Mouse (Mus musculus) layer of hippocampus, adult 9-11 months (tissue): ENCODE measurements at regions not wholly inside any gene's neighbourhood (a gene's known extent, or its start where the extent isn't known, plus 50 kb on each side); places are given as distances from the start of the nearest gene placed in this dataset.
"Not testable (repeated sequence)": the region's sequence is repeated elsewhere in the genome, so short reads cannot be mapped to it uniquely, and the experiment has no call there.

Experiments used
- DNase-seq: peaks from one replicate; pipeline ENCODE4 v3.0.0; 2022

DNA sequence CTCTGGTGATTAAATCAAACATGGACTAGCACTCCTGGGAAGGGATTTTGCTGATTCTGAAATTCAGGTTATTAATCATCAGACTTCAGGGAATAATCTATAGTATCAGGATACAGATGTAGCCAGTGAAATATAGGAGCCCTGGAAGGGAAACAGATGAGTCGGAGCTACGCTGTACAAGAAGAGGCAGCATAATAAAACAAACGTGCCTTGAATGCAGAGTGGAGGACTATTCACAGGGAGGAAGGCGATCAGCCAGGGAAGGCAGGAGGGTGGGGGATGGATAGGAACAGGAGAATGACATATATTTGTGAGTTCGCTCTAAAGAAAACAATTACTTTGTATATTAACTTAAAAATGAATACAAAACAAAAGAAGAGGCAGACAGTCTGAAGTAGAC, 286.6 kb upstream of the Got2 start:
- no peak for DNase-seq

DNA sequence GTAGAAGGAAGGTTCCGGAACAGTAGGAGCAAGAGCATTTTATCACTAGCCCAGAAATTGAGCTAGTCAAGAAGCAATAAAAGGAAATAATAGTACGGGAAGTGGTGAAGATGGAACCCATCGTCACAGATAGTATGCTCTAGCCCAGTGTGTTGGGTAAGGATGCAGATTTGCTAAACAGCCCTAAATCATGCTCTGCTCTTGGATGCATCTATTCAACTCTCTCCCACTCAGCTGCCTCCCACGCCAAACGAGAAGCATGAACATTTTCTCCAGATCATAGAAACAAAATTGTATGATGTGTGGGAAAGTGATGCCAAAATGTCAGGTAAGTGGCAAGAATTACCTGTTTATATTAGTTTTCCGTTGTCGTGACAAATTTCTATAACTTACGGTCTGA, 276.6 kb upstream of the Got2 start:
- DNase-seq = no peak

DNA sequence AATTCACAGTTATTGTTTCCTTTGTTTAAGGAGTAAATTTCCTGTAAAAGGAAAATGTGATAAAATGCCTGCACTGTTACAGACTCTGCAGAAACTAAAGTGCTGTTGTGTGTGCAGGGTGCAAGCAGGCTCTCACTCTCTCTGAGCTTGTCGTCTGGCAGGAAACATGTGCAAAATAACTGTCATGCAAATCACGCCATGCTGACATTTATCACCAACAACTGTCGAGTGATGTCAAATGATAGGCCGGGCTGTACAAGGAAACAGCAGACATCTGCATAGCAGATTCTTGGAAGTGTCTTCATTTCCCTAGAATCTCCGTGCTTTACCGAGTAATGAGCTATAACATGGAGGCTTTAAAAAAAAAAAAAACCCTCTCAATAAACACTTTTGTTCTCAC, 271.6 kb upstream of the Got2 start:
- peak; percentile 10 for DNase-seq

DNA sequence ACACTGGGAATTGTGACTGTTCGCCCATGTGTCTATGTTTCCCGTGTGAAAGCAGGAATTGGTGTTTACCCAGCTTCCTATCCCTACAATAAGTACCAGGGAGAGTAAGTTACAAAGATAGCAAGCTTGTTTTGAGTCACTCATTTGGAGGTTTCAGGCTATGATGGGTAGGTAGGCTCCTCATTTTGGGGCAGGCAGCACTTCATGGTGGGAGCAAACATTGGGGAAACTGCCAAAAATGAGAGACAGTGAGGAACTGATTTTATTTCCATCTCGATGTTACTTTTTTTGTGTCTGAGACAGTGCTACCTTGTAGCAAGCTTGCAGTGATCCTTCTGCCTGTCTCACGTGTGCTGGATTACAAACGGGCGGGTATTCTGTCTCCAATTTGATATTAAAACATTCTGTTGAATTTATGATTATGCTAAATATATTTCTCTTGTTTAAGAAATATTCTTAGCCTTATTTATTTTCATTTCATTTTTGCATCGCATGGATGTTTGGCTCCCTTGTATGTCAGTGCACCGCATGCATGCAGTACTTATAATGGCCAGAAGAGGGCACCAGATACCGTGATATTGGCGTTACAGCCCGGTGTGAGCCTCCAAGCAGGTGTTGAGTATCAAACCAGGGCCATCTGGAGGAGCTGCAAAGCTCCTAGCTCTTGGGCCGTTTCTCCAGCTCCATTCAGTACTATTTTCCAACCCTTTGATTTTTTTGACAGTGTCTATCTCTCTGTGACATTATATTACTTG, 264.3 kb upstream of the Got2 start:
- peak; percentile 16 for DNase-seq

DNA sequence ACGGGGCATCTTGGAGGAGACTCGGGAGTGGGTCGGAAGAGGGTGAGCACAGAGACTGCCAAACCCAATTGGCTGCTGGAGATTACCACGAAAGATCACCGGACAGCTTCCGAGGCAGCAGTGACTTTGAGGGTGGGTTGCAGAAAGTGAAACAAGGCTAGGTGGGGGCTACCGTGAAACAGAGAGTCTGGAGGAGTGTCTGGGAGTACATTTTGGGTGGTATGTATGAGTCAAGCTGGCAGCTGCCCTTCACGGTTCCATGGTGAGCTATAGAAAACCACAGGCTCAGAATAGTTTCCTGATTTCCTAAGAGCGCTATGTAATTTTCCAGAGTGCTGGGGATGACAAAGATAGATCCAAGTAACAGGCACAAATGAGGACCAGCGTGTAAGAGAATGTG, 263.7 kb upstream of the Got2 start:
- DNase-seq = peak; percentile 6

DNA sequence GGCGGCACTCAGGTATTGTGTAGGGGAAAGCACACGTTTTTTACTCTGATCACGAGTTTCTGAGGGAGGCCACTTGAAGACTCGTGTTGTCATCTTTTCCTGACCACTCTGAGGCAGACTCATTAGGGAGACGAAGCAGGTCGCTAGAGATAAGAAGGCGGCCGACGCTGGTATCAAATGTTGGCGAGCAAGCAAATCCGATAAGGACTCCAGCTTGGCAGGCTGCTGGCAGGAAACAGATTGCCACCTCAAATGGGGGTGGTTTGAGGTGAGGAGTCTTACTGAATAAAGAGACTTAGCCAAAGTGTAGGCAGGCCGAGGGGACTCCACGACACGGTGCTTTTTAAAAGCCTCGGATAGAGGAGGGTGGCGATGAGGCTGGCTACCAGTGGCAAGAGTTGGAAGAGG, 262.7 kb upstream of the Got2 start:
- DNase-seq = peak; percentile 11

DNA sequence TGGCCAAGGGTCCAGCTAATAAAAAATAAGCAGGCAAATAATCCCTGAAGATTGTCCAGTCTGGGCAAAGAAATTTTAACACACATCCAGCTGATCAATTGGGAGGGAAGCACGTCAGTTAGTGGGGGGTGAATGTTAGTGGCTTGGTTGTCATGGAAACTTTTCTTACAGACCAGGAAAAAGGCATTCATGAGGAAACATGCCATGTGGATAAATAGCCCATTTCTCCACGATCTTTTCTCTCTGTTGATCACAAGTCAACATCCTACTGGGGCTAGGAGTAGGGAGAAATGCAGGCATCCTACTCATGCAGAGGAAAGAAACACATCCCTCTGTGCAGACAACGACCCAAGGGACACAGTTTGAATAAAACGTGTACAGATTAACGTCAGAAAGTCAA, 243.8 kb upstream of the Got2 start:
- no peak for DNase-seq

DNA sequence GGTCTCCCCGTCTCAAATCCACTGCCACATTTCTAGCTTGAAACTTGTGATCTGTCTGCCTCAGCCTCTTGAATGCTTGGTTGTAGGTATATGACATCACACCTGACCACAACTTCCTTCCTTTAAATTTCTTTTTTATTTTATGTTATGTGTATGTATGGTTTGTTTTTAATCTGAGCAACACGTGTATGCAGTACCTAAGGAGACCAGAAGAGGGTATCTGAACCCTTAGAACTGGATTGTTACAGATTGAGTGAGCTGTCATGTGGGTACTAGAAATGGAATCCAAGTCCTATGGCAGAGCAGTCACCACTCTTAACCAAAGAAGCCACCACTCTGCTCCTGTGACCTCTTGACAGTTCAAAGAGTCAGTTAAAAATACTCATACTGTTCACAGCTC, 240.0 kb upstream of the Got2 start:
- DNase-seq = no peak

DNA sequence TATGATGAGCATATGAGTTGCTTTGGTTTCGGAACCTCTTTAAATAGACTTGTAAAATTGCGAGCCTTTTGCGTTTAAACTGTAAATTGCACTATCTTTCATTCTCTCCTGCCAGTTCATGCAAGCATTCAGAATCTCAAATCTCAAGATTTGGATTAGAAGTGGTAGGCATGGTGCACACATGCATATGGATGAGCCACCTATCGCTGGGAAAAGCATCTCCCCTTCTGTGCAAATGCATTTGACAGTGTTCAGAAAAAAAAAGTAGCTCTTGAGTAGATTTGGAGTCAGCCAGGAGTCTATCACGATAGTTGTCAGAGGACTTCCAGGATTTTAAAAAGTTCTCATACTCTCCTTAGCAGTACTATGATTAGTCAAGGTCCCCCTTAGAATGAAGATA, 212.5 kb upstream of the Got2 start:
- DNase-seq = no peak

DNA sequence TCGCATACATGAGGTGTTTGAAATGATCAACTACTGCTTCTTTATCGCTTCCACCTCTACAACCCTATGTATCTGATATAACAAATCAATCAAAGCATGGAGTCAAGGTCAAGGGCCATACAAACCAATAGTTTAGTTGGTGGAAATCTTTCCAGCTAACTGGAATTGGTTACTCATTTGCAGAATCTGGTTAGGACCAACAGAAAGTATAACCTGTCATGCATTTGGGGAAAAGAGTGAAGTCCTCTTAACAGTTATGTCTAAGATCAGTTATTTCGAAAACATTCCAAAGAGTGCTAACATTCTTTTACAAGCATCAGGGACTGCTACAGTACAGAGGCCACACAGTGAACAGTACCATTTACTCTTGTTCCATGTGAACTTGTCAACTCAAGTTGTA, 204.6 kb upstream of the Got2 start:
- DNase-seq = no peak

DNA sequence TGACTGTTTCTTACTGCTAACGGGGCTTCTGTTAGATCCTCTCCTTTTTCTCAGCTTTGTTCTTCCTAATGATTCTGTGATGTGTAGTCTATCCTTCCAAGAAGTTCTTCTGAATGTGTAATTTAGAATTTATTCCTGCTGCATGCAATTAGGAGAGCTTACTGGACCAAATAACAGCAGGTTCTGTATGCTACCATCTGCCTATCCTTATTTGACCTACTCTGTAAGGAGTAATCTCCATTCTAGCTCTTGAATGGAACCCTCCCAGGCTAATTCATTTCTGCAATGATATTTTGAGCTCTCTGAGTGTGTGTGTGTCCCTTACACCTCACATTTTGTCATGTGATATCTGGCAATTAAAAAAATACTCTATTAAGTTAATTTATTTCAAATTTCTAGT, 201.9 kb upstream of the Got2 start:
- DNase-seq = no peak

DNA sequence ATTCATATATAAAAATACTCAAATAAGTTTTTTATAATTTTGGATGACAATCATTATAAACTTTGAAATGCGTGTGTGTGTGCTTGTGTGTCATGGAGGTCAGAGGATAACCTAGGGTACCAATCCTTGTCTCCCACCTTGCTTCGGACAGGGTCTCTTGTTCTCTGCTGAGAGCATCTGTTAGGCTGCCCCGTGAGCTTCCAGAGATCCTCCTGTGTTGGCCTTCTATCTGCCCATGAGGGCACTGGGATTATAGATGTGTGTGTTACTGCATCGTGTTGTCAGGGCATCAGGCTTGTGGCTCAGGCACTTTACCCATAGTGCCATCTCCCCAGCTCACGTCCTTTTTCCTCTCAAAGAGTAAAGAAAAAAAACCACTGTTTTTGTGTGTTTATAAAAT, 180.0 kb upstream of the Got2 start:
- DNase-seq = no peak

DNA sequence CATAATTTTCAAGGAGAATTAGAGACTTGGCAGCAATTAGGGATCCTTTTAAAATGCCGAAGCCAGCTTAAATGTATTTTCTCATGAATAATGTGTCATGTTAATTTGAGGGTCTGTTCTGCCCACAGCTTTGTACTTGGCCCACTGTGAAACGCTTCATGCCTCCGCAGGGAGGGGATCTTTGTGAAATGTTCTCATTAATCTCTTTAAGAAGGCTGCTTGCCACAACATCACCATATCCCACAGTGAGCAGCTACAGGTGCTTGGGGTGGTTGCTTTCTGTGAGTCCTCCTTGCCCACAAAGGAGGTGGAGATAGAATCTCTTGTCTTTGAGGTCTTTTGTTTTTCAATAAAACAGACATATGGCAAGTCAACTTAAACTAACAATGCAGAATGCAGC, 159.3 kb upstream of the Got2 start:
- DNase-seq = peak; percentile 4

DNA sequence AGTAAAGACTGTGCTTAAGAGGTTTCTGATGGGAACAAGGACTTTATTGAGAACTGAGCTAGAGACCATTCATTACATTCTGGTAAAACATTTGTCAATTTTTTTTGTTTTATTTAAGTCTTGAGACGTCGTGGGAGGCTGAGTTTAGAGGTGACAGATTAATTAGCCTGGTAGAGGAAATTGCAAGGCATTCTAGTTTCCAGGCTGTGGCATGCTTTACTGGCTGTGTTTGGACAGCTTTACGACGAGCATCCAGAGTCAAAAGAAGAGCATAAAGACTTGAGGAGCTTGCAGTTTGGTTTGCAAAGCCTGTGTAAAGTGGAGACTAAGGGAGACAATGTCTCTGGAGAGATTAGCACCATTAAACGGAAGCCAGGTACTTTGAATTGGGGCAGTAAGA, 154.0 kb upstream of the Got2 start:
- no peak for DNase-seq

DNA sequence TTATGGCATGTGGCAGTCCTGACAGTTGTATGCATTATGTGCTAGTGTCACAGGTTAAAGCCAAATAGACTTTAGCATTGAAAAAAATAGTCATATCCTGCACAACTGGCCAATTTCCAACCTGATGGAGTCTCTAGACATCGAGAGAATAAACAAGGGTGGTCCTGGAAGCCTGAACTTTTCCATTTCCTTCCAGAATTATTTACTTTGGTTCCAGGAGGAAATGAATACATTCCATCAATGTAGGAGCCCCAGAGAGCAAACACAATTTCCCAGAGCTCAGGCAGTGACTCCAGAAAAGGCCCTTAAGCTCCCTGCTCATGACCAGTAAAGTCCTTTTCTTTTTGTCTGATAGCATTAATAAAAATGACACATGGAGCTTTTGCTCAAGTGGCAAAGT, 151.9 kb upstream of the Got2 start:
- no peak for DNase-seq

DNA sequence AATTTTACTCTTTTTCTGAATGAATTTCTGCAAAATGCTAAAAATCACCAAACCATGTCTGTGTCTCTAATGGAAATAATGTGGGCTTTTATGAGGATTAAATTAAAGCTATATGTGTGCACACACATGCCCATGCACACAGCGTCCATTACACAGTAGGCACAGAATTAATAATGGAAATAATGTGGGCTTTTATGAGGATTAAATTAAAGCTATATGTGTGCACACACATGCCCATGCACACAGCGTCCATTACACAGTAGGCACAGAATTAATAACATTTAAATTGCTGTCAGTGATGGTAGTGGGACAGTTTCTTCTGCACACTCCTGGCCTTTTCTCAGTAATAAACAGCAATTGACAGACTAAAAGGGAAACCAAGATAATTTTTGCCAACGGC, 130.4 kb upstream of the Got2 start:
- not testable (repeated sequence) for DNase-seq

DNA sequence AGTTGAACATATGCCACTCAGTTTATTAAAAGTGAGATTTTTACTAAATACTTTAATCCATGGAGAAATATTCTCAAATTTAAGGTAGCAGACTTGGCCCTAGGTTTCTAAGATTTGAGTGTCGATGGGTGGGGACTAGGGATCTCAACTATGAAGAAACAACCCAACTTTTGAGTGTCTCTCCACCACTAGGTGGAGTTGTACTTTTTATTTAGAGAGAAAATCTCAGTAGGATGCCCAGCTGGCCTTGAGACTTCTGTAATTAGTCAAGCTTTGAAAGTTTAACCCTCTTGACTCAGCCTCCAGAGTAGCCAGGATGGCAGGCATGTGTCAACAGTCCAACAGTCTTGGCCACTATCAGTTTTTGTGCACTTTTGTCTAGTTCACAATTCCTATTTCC, 123.7 kb upstream of the Got2 start:
- no peak for DNase-seq

DNA sequence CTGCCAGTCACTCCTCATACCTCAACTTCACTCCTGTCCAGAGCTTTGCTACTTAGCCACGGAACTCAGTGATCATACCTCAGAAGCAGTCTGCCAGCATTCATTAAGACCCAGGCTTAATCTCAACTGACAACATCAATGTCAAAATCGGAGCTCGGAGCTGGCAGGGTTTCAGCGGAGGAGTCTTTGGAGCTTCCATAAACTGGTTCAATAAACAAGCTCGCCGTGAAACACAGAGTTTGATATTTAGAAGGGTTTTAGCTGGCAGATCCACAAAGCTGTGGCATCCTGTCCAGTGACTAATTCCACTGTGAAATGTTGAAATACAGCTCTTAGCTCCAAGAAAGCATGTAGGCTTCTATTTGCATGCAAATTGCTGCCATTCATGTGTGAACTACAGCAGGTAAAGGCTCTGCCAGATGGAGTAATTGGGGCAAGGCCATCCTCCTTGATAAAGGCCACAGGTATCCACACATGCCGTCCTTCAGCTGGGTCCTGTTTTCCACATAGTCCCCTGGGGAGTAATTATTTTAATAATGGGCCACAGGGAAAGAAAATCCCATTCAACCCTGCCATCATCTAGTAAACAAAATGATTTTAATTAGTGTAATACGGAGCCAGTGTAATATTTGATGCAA, 103.6 kb upstream of the Got2 start:
- DNase-seq = peak; percentile 4

DNA sequence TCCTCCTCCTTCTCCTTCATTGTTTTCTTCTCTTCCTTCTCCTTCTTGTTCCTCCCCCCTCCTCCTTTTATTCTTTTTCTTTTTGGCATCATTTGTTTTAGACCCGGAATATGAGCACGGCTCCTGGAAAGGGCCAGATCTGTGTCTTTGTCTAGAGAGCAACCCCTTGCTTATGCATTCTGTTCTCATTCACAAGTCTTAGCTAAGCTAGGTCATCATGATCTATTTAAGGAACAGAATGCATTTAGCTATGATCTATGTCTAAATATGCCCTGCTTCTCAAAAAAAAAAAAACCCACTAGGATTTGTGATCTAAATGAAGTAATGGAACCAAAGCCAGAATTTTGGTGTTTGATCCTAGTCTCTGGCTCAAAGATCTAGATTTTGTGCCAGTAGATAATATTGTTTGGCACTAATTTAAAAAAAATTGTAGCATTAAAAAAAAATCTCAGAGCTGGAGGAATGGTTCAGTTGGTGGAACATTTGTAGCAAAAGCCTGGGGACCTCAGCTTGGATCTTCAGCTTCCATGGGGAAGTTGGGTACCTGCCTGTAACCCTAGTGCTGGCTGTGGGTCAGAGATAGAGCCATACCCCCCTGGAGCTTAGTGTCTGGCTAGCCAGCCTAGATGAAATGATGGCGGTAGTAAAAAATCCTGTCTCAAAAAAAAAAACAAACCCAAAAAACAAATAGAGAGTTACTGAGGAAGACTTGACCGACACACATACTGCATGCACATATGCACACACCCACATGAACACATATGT, 100.5 kb upstream of the Got2 start:
- no peak for DNase-seq

DNA sequence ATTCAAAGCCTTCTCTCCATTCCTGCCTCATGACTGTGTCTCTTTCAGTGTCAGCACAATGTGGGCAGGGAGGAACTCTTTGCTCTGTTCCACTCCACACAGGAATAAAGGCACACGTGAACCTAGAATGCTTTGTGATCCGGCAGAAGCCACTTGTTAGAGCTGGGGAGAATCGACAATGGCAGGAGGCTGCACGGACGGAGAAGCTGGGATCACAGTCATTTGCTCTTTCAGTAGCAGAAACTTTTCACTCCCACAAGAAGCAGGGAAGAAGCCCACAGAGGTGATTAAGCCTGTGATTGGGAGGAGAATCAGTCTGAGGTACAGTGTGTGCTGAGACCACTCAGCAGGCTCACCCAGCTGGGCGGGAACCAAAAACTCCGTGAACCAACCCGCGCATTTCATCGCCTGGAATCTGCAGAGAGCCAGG, 98.7 kb upstream of the Got2 start:
- DNase-seq = no peak

DNA sequence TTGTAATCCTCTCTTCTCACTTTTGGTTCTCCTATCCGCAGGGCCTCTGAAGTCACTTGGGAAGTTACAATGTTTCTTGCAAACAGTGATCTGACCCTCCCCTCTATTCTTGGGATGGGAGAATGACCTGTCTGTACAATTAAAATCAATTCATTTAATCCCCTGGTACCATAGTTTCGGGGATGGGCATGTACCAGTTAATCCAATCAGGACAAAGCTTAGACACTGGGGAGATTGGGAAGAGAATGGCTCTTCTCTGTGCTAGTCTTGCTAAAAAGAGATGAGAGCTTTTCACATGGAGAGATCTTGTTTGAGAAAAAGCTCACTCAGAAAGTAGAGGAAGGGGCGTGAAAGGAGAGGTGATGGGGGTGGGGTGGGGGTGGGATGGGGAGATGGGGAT, 98.1 kb upstream of the Got2 start:
- no peak for DNase-seq

DNA sequence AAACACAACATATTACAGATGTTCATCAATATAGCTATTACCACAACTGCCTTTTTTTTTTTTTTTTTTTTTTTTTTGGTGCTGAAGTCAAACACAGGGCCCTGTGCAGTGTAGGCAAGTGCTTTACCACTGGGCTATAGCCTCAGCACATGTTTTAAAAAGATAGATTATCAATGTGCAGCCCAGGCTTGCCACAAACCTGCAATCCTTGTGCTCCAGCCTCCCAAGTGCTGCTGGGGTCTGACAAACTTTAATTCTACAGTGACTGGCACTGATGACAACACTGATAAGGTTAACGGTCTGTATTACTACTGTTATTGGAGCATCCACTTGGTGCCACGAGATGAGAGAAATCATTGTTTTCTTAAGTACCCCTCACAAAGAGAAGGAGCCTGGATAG, 95.3 kb upstream of the Got2 start:
- DNase-seq = no peak

DNA sequence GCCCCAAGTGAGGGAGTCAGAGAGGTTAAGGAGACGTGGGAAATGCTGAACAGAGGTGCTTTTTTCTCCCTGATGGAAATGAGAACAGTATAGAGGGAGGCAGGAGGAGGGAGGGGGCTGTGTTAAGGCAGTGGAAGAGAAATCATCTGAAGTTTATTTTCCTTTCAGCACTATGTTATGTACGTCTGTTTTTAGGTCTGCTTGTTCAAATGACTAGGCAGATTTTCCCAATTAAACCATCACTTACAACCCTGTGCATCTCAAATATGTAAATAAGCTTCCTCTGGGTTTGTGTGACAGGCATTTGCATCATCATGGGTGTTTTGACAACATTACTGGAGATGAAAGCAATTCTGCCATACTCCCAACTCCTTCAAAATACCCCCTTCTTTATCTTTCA, 92.1 kb upstream of the Got2 start:
- DNase-seq = no peak

DNA sequence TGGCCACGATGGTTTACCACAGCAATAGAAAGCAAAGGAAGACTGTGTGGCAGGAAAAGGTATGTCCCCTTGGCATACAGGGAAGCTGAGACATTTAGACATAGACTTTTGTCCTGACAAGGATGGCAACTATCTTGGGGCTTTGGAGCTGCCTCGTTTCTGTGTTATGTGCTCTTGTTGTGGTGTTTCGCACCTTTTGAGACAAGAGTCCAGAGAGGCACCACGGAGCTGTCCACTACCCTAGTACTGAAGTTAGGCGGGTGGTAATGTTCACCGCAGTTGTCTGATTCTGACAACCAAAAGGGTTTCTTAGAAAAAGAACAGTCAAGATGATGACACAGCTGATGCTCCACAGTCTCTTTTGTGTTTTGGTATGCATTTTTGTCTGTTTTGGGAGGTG, 90.9 kb upstream of the Got2 start:
- DNase-seq = no peak
